Mouse (Mus musculus) erythroblast, embryonic 14.5 days (primary cell): ENCODE results near the gene Gprc5c.
A peak's percentile ranks its signal among the peaks of the same experiment; 100 is the strongest.

Source experiments
- GATA1 ChIP-seq: IDR thresholded peaks from 2 replicates; pipeline ENCODE4 v1.6.1; 2012; ENCODE audit warnings: low read length, inconsistent platforms, mixed read lengths
- TAL1 ChIP-seq: IDR thresholded peaks from 3 replicates; pipeline ENCODE4 v1.6.1; 2012; ENCODE audit warnings: low read length, inconsistent platforms, mixed read lengths

DNA sequence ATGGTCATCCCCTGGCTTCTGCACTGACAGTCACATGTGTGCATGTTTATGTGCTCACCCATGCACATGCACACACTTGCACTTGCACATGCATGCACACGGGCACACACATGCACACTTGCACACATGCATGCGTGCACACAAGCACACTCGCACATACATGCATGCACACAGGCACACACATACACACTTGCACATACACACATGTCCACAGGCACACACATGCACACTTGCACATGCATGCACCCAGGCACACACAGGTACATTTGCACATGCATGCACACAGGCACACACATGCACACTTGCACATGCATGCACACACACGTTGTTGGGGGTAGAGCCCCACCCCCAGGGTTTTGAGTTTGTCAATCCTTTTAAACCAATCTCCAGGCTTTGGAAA, 34.0 kb upstream of the Gprc5c start:
- no peak for TF ChIP-seq GATA1
- peak; percentile 12; the same call in 1 of the 3 replicates for TF ChIP-seq TAL1
